Comparison of ENCODE assay signal across 9 mouse cellular contexts in genomic region chr2:72620182-72620652, GRCm38 (mm10).
DNase-seq lines count a peak whose midpoint lies in the region; ATAC-seq and TF ChIP-seq lines count a peak whose summit lies in the region.
"Had no signal": no experiment of that assay in that cellular context is flagged by ENCODE, and none has a peak within 500 bp of the region (broad histone marks: within the 10 kb centered on the region; RNA-seq: fewer than 3 reads in every experiment).

No protein-coding gene starts in this region.

- no peaks in the 10 kb centered on the region for H3K36me3 ChIP-seq in kidney, embryonic 16.5 days (ENCODE audit: insufficient read depth, low read length)
- no peaks in the 10 kb centered on the region for H3K36me3 ChIP-seq in forebrain, embryonic 11.5 days (ENCODE audit: control insufficient read depth, insufficient read depth, low read length)
- no peaks in the 10 kb centered on the region for H3K36me3 ChIP-seq in intestine, postnatal 0 days (ENCODE audit: control insufficient read depth, insufficient read depth)
- H3K36me3 ChIP-seq in neural tube, embryonic 11.5 days (ENCODE audit: control insufficient read depth, insufficient read depth, low read length): no peaks in the 10 kb centered on the region

- H3K4me3 ChIP-seq in kidney, embryonic 16.5 days (ENCODE audit: low read length): peak overlapping the region; percentile 31
- H3K4me3 ChIP-seq in forebrain, embryonic 11.5 days (ENCODE audit: low read depth, low read length): no peak overlapping the region; the same call in 1 of the 2 replicates
- H3K4me3 ChIP-seq in intestine, postnatal 0 days (ENCODE audit: low read depth, low read length): 0 out of 2 replicates have a peak overlapping the region, but pooled peaks have one; percentile 3
- H3K4me3 ChIP-seq in neural tube, embryonic 11.5 days (ENCODE audit: low read depth, low read length): 0 out of 2 replicates have a peak overlapping the region, but pooled peaks have one; percentile 18

- intact Hi-C loops in left cerebral cortex, postnatal 14 days (cut with DNase I): loop anchor here (5.0 to 10.0 kb wide), 2 partner anchors 103 to 645 kb away; no protein-coding TSS in a partner anchor

- no peak for DNase-seq in kidney, postnatal 10 days
- DNase-seq in forebrain, embryonic 11.5 days (ENCODE audit: low spot score): no peak
- peak; percentile 47 for DNase-seq in neural tube, embryonic 11.5 days (ENCODE audit: low spot score)
- no peak for DNase-seq in left cerebral cortex, postnatal 14 days (ENCODE audit: low spot score in 2 of 2)
- no peak for DNase-seq in layer of hippocampus, postnatal 14 days (ENCODE audit: low spot score in 2 of 2)
- DNase-seq: cerebellum, adult 11-12 months had no signal

- H3K27me3 ChIP-seq in kidney, embryonic 16.5 days (ENCODE audit: insufficient read depth, low read length): no peaks in the 10 kb centered on the region
- no peaks in the 10 kb centered on the region for H3K27me3 ChIP-seq in forebrain, embryonic 11.5 days (ENCODE audit: control insufficient read depth, insufficient read depth, low read length)
- no peaks in the 10 kb centered on the region for H3K27me3 ChIP-seq in intestine, postnatal 0 days (replicated peaks; ENCODE audit: control insufficient read depth, insufficient read depth, low read length)
- no peaks in the 10 kb centered on the region for H3K27me3 ChIP-seq in neural tube, embryonic 11.5 days (ENCODE audit: control insufficient read depth, insufficient read depth, low read length)

- H3K27ac ChIP-seq in kidney, embryonic 16.5 days (ENCODE audit: low read length): no peak overlapping the region
- H3K27ac ChIP-seq in forebrain, embryonic 11.5 days (ENCODE audit: low read depth, low read length): no peak overlapping the region
- H3K27ac ChIP-seq in intestine, postnatal 0 days (ENCODE audit: low read depth, low read length): no peak overlapping the region
- H3K27ac ChIP-seq in neural tube, embryonic 11.5 days (ENCODE audit: low read depth, low read length): no peak overlapping the region

- no peaks in the 10 kb centered on the region for H3K9me3 ChIP-seq in kidney, embryonic 16.5 days (ENCODE audit: low read length)
- H3K9me3 ChIP-seq in forebrain, embryonic 11.5 days (ENCODE audit: control insufficient read depth, low read length): no peaks in the 10 kb centered on the region
- H3K9me3 ChIP-seq in intestine, postnatal 0 days (ENCODE audit: control insufficient read depth): no peaks in the 10 kb centered on the region
- no peaks in the 10 kb centered on the region for H3K9me3 ChIP-seq in neural tube, embryonic 11.5 days (ENCODE audit: control insufficient read depth, low read length)

- H3K4me1 ChIP-seq in kidney, embryonic 16.5 days (ENCODE audit: insufficient read depth, low read length): peaks cover 3% of the 10 kb centered on the region; the same call in 1 of the 2 replicates
- peaks cover 5% of the 10 kb centered on the region; the same call in 1 of the 2 replicates for H3K4me1 ChIP-seq in forebrain, embryonic 11.5 days (replicated peaks; ENCODE audit: control insufficient read depth, insufficient read depth, low read length)
- H3K4me1 ChIP-seq in intestine, postnatal 0 days (replicated peaks; ENCODE audit: control insufficient read depth, insufficient read depth, low read length): no peaks in the 10 kb centered on the region
- peaks cover 2% of the 10 kb centered on the region; the same call in 1 of the 2 replicates for H3K4me1 ChIP-seq in neural tube, embryonic 11.5 days (ENCODE audit: control insufficient read depth, insufficient read depth, low read length)

- peak overlapping the region; percentile 54 for H3K4me2 ChIP-seq in kidney, embryonic 16.5 days (replicated peaks; ENCODE audit: low read depth, low read length)
- H3K4me2 ChIP-seq in forebrain, embryonic 11.5 days (ENCODE audit: low read depth, low read length, severe bottlenecking): peak overlapping the region; percentile 28
- H3K4me2 ChIP-seq in intestine, postnatal 0 days (replicated peaks; ENCODE audit: low read depth): peak overlapping the region; percentile 43
- peak overlapping the region; percentile 39 for H3K4me2 ChIP-seq in neural tube, embryonic 11.5 days (ENCODE audit: low read depth)

- WGBS in kidney, embryonic 16.5 days: 7% methylated on average over 9 of the region's 9 CpGs
- WGBS in forebrain, embryonic 11.5 days: 2% methylated on average over 9 of the region's 9 CpGs
- 16% methylated on average over 9 of the region's 9 CpGs for whole genome bisulfite sequencing in intestine, postnatal 0 days
- 2% methylated on average over 9 of the region's 9 CpGs for WGBS in neural tube, embryonic 11.5 days

- peak overlapping the region; percentile 32; the same call in 1 of the 2 replicates for H3K9ac ChIP-seq in kidney, embryonic 16.5 days (replicated peaks; ENCODE audit: low read length)
- peak overlapping the region; percentile 10; the same call in 1 of the 2 replicates for H3K9ac ChIP-seq in forebrain, embryonic 11.5 days (ENCODE audit: low read length)
- H3K9ac ChIP-seq in intestine, postnatal 0 days (ENCODE audit: low read depth, low read length): no peak overlapping the region
- H3K9ac ChIP-seq in neural tube, embryonic 11.5 days (ENCODE audit: low read length): no peak overlapping the region; the same call in 1 of the 2 replicates

- TF ChIP-seq CTCF in intestine, postnatal 0 days (IDR thresholded peaks at IDR 0.05; ENCODE audit: low read depth): peak; percentile 33; the same call in 1 of the 2 replicates

- ATAC-seq in kidney, embryonic 16.5 days (ENCODE audit: low FRiP score, low TSS enrichment): no peak
- no peak for ATAC-seq in forebrain, embryonic 11.5 days (replicated peaks; ENCODE audit: low FRiP score)
- ATAC-seq in intestine, postnatal 0 days: no peak
- ATAC-seq in neural tube, embryonic 11.5 days (ENCODE audit: insufficient read depth, low FRiP score, low TSS enrichment): no peak
- ATAC-seq in erythroblast, adult 5-6 weeks (replicated peaks; ENCODE audit: low FRiP score, poor library complexity, severe bottlenecking): no peak

Comparison
In these comparisons a context has a peak if more than half of its experiments do, and no peak if none do; other contexts are left out.
1. H3K9ac ChIP-seq: peak in kidney, embryonic 16.5 days (single experiment) and forebrain, embryonic 11.5 days (single experiment); none in intestine, postnatal 0 days (single experiment) and neural tube, embryonic 11.5 days (single experiment).
2. Peak in every context shown above with its lines, with median percentiles within 50 percentile points of each other: H3K4me2 ChIP-seq.